27 mouse cellular contexts compared by ENCODE assay signal in genomic region chr6:28771331-28771730, GRCm38 (mm10).
DNase-seq lines count a peak whose midpoint lies in the region; ATAC-seq lines count a peak whose summit lies in the region.
"Had no signal": no experiment of that assay in that cellular context is flagged by ENCODE, and none has a peak within 500 bp of the region (broad histone marks: within the 10 kb centered on the region; RNA-seq: fewer than 3 reads in every experiment).

No protein-coding gene starts in this region.

- 0 out of 2 replicates have a peak overlapping the region, but pooled peaks have one; percentile 49 for H3K27ac ChIP-seq in hindbrain, embryonic 13.5 days
- no peak overlapping the region for H3K27ac ChIP-seq in hindbrain, embryonic 16.5 days (ENCODE audit: low read depth, low read length)
- H3K27ac ChIP-seq in neural tube, embryonic 13.5 days (replicated peaks) = peak overlapping the region; percentile 35; the same call in 1 of the 2 replicates
- H3K27ac ChIP-seq: embryonic facial prominence, embryonic 10.5 days; embryonic facial prominence, embryonic 13.5 days; intestine, embryonic 15.5 days had no signal

- H3K9ac ChIP-seq in hindbrain, embryonic 13.5 days = no peak overlapping the region
- no peak overlapping the region for H3K9ac ChIP-seq in hindbrain, embryonic 16.5 days (ENCODE audit: low read depth, low read length)
- H3K9ac ChIP-seq in neural tube, embryonic 13.5 days = no peak overlapping the region
- H3K9ac ChIP-seq: embryonic facial prominence, embryonic 13.5 days; forebrain, postnatal 0 days; hindbrain, embryonic 14.5 days; intestine, embryonic 15.5 days had no signal

- H3K36me3 ChIP-seq in hindbrain, embryonic 13.5 days = no peaks in the 10 kb centered on the region
- no peaks in the 10 kb centered on the region for H3K36me3 ChIP-seq in hindbrain, embryonic 16.5 days (ENCODE audit: control insufficient read depth, insufficient read depth, low read length)
- H3K36me3 ChIP-seq in neural tube, embryonic 13.5 days = no peaks in the 10 kb centered on the region
- H3K36me3 ChIP-seq: intestine, embryonic 15.5 days had no signal

- ATAC-seq in hindbrain, embryonic 13.5 days (ENCODE audit: low FRiP score) = no peak
- no peak for ATAC-seq in hindbrain, embryonic 16.5 days
- no peak for ATAC-seq in neural tube, embryonic 13.5 days (ENCODE audit: low read depth)
- ATAC-seq in monocyte, adult 5-6 weeks (replicated peaks; ENCODE audit: insufficient number of reproducible peaks, low FRiP score, low TSS enrichment, poor library complexity, severe bottlenecking) = no peak
- ATAC-seq: forebrain, embryonic 14.5 days; forebrain, postnatal 0 days; intestine, embryonic 15.5 days had no signal

- H3K4me2 ChIP-seq in hindbrain, embryonic 13.5 days = no peak overlapping the region
- no peak overlapping the region for H3K4me2 ChIP-seq in hindbrain, embryonic 16.5 days (ENCODE audit: low read length)
- no peak overlapping the region for H3K4me2 ChIP-seq in neural tube, embryonic 13.5 days
- H3K4me2 ChIP-seq: embryonic facial prominence, embryonic 13.5 days; heart, embryonic 11.5 days; hindbrain, embryonic 14.5 days; intestine, embryonic 15.5 days had no signal

- no peaks in the 10 kb centered on the region for H3K9me3 ChIP-seq in hindbrain, embryonic 13.5 days
- no peaks in the 10 kb centered on the region for H3K9me3 ChIP-seq in hindbrain, embryonic 16.5 days (ENCODE audit: control insufficient read depth, low read length)
- no peaks in the 10 kb centered on the region for H3K9me3 ChIP-seq in neural tube, embryonic 13.5 days
- H3K9me3 ChIP-seq: embryonic facial prominence, embryonic 10.5 days; embryonic facial prominence, embryonic 13.5 days; intestine, embryonic 15.5 days had no signal

- no peaks in the 10 kb centered on the region for H3K27me3 ChIP-seq in hindbrain, embryonic 13.5 days
- no peaks in the 10 kb centered on the region for H3K27me3 ChIP-seq in hindbrain, embryonic 16.5 days (replicated peaks; ENCODE audit: control insufficient read depth, insufficient read depth, low read length)
- no peaks in the 10 kb centered on the region for H3K27me3 ChIP-seq in neural tube, embryonic 13.5 days
- H3K27me3 ChIP-seq: CH12.LX; embryonic facial prominence, embryonic 13.5 days; intestine, embryonic 15.5 days had no signal

- no peak overlapping the region for H3K4me3 ChIP-seq in hindbrain, embryonic 13.5 days
- H3K4me3 ChIP-seq in hindbrain, embryonic 16.5 days (ENCODE audit: low read length) = no peak overlapping the region
- no peak overlapping the region for H3K4me3 ChIP-seq in neural tube, embryonic 13.5 days
- H3K4me3 ChIP-seq: embryonic facial prominence, embryonic 10.5 days; embryonic facial prominence, embryonic 13.5 days; erythroblast, embryonic 14.5 days; gastrocnemius, adult 2 months; intestine, embryonic 15.5 days had no signal

- DNase-seq in neural tube, embryonic 10.5 days (ENCODE audit: extremely low spot score, low spot score) = no peak
- peak; percentile 60 for DNase-seq in ZHBTc4 (ENCODE audit: low read depth, low spot score)
- no peak for DNase-seq in thymus, postnatal 0 days (ENCODE audit: low spot score)
- DNase-seq: adrenal gland, adult 2 months; adrenal gland, postnatal 14 days; B cell, adult 2 months; cerebellum, adult 11 months; cerebellum, adult 8-10 months; cerebellum, postnatal 10 days; cerebellum, postnatal 36 days; embryo, embryonic 11 days; forebrain, postnatal 0 days; gastrocnemius, adult 2 months; gastrocnemius, postnatal 14 days; heart, adult 11 months had no signal

- 41% methylated on average over 2 of the region's 2 CpGs for WGBS in hindbrain, embryonic 13.5 days
- 36% methylated on average over 2 of the region's 2 CpGs for WGBS in hindbrain, embryonic 16.5 days
- 47% methylated on average over 2 of the region's 2 CpGs for WGBS in neural tube, embryonic 13.5 days

- peaks cover 9% of the 10 kb centered on the region; the same call in 1 of the 2 replicates for H3K4me1 ChIP-seq in hindbrain, embryonic 13.5 days (replicated peaks)
- H3K4me1 ChIP-seq in hindbrain, embryonic 16.5 days (ENCODE audit: control insufficient read depth, insufficient read depth, low read depth, low read length) = no peaks in the 10 kb centered on the region
- H3K4me1 ChIP-seq in neural tube, embryonic 13.5 days (replicated peaks) = peaks cover 6% of the 10 kb centered on the region; the same call in 1 of the 2 replicates
- H3K4me1 ChIP-seq: embryonic facial prominence, embryonic 10.5 days; embryonic facial prominence, embryonic 13.5 days; intestine, embryonic 15.5 days had no signal
